Mouse (Mus musculus): Measurements from ENCODE around the gene Emilin1. TPM values are rescaled to one million over a fixed set of nuclear protein-coding genes. Genes with fewer than 3 reads are reported as not detected.

Gene Emilin1
- total and polyA plus RNA-seq, 3 experiments = 0.11 to 0.63 (median 0.34) TPM

- H3K9ac ChIP-seq (ENCODE audit: insufficient read depth, low read depth) = no peak within 1 kb of the TSS
- H3K9me3 ChIP-seq (replicated peaks; ENCODE audit: low read length) = peaks cover 2% of the 10 kb centered on the region
- no peak within 1 kb of the TSS for H3K27ac ChIP-seq (ENCODE audit: insufficient read depth, low read depth)
- no peaks in the 10 kb centered on the region for H3K4me1 ChIP-seq (ENCODE audit: control insufficient read depth in 1 of 2, insufficient read depth in 2 of 2)
- no peak within 1 kb of the TSS for H3K4me2 ChIP-seq (ENCODE audit: insufficient read depth, low read depth, poor library complexity, severe bottlenecking)
- TF ChIP-seq CTCF (conservative IDR thresholded peaks at IDR 0.05 in 1 of 2, IDR thresholded peaks at IDR 0.05 in 1 of 2; ENCODE audit: low read depth in 2 of 2, low read length in 2 of 2) = no peak
- TF ChIP-seq E2F4 (IDR thresholded peaks at IDR 0.05; ENCODE audit: insufficient replicate concordance, low read depth, low read length) = no peak
- no peak for TF ChIP-seq ELF1 (IDR thresholded peaks at IDR 0.05; ENCODE audit: low read depth, low read length)
- TF ChIP-seq USF1 (IDR thresholded peaks at IDR 0.05; ENCODE audit: low read depth, low read length) = no peak
- no peak for TF ChIP-seq MAZ (IDR thresholded peaks at IDR 0.05; ENCODE audit: low read depth, low read length)
- TF ChIP-seq JUN (IDR thresholded peaks at IDR 0.05; ENCODE audit: insufficient read depth, low read depth, low read length) = no peak
- TF ChIP-seq NRF1 (IDR thresholded peaks at IDR 0.05; ENCODE audit: low read depth, low read length) = no peak
- no peak for TF ChIP-seq USF2 (conservative IDR thresholded peaks at IDR 0.05; ENCODE audit: low read depth, low read length)
- no peak for TF ChIP-seq RCOR1 (conservative IDR thresholded peaks at IDR 0.05; ENCODE audit: low read depth, low read length)
- no peak for TF ChIP-seq CHD2 (IDR thresholded peaks at IDR 0.05; ENCODE audit: low read length)
- no peak for TF ChIP-seq JUND (conservative IDR thresholded peaks at IDR 0.05; ENCODE audit: low read depth, low read length)
- TF ChIP-seq ZC3H11A (IDR thresholded peaks at IDR 0.05; ENCODE audit: low read depth, low read length) = no peak
- TF ChIP-seq SIN3A (IDR thresholded peaks at IDR 0.05; ENCODE audit: low read length) = no peak
- in situ Hi-C loops (cut with MboI; ENCODE audit: low pct_ligation_motif_present, low pct_unique_long_range_greater_than_20kb, low sequenced_read_pairs) = no loop called here
- no peaks in the 10 kb centered on the region for H3K79me2 ChIP-seq (replicated peaks; ENCODE audit: control insufficient read depth, extremely low read depth, insufficient read depth, poor library complexity, severe bottlenecking)
- no peaks in the 10 kb centered on the region for H3K36me3 ChIP-seq (replicated peaks in 1 of 2; ENCODE audit: control insufficient read depth in 1 of 2, insufficient read depth in 1 of 2, low read length in 1 of 2)
- no peak within 1 kb of the TSS for H3K4me3 ChIP-seq (replicated peaks in 1 of 3; ENCODE audit: low read depth in 2 of 3, low read length in 2 of 3, poor library complexity in 1 of 3)
- dilution Hi-C loops (cut with MboI; ENCODE audit: extremely low pct_ligation_motif_present, extremely low pct_unique_long_range_greater_than_20kb, low sequenced_read_pairs) = no loop called here
- H3K27me3 ChIP-seq (replicated peaks) = peaks cover 48% of the 10 kb centered on the region
- no peak for DNase-seq (ENCODE audit: extremely low read depth)
Observed at GRCm38 (mm10) chr5:30968416-30968815, 55.2 kb downstream of the Emilin1 start, which contains the start of gene Tcf23. Gene Tcf23, plus strand, starts transcription at chr5:30968662.

GRCm38 (mm10) chr5:30969440-30969839 lies 56.2 kb downstream of the Emilin1 start:
- no peaks in the 10 kb centered on the region for H3K4me1 ChIP-seq (ENCODE audit: control insufficient read depth in 1 of 2, insufficient read depth in 2 of 2)
- no peaks in the 10 kb centered on the region for H3K36me3 ChIP-seq (replicated peaks in 1 of 2; ENCODE audit: control insufficient read depth in 1 of 2, insufficient read depth in 1 of 2, low read length in 1 of 2)
- dilution Hi-C loops (cut with MboI; ENCODE audit: extremely low pct_ligation_motif_present, extremely low pct_unique_long_range_greater_than_20kb, low sequenced_read_pairs) (no loop called here), in situ Hi-C loops (cut with MboI; ENCODE audit: low pct_ligation_motif_present, low pct_unique_long_range_greater_than_20kb, low sequenced_read_pairs) (no loop called here)
- no peaks in the 10 kb centered on the region for H3K9me3 ChIP-seq (replicated peaks; ENCODE audit: low read length)
- no peak overlapping the region for H3K4me2 ChIP-seq (ENCODE audit: insufficient read depth, low read depth, poor library complexity, severe bottlenecking)
- no peak overlapping the region for H3K4me3 ChIP-seq (replicated peaks in 1 of 3; ENCODE audit: low read depth in 2 of 3, low read length in 2 of 3, poor library complexity in 1 of 3)
- TF ChIP-seq TBP (conservative IDR thresholded peaks at IDR 0.05; ENCODE audit: low read depth, low read length) (no peak), TCF12 (IDR thresholded peaks at IDR 0.05; ENCODE audit: low read depth, low read length) (no peak), MYC (IDR thresholded peaks at IDR 0.05; ENCODE audit: low read depth, low read length) (no peak), KAT2A (IDR thresholded peaks at IDR 0.05; ENCODE audit: insufficient replicate concordance, low read length) (no peak), USF2 (conservative IDR thresholded peaks at IDR 0.05; ENCODE audit: low read depth, low read length) (no peak), PAX5 (IDR thresholded peaks at IDR 0.05; ENCODE audit: low read length) (no peak), CHD2 (IDR thresholded peaks at IDR 0.05; ENCODE audit: low read length) (no peak), SIN3A (IDR thresholded peaks at IDR 0.05; ENCODE audit: low read length) (no peak), UBTF (IDR thresholded peaks at IDR 0.05; ENCODE audit: low read depth, low read length) (no peak), EP300 (IDR thresholded peaks at IDR 0.05; ENCODE audit: low read length) (no peak), HCFC1 (IDR thresholded peaks at IDR 0.05; ENCODE audit: low read depth, low read length) (no peak), CTCF (conservative IDR thresholded peaks at IDR 0.05 in 1 of 2, IDR thresholded peaks at IDR 0.05 in 1 of 2; ENCODE audit: low read depth in 2 of 2, low read length in 2 of 2) (no peak), ZKSCAN1 (IDR thresholded peaks at IDR 0.05; ENCODE audit: borderline replicate concordance, low read depth, low read length) (no peak), MXI1 (IDR thresholded peaks at IDR 0.05; ENCODE audit: low read depth, low read length) (no peak), MEF2A (IDR thresholded peaks at IDR 0.05; ENCODE audit: borderline replicate concordance, low read depth, low read length) (no peak), BHLHE40 (IDR thresholded peaks at IDR 0.05; ENCODE audit: low read depth, low read length) (no peak), POLR2A (IDR thresholded peaks at IDR 0.05; ENCODE audit: low read depth, low read length) (no peak)
- H3K27ac ChIP-seq (ENCODE audit: insufficient read depth, low read depth) = no peak overlapping the region
- DNase-seq (ENCODE audit: extremely low read depth) = no peak
- H3K27me3 ChIP-seq (replicated peaks) = peaks cover 56% of the 10 kb centered on the region
- H3K79me2 ChIP-seq (replicated peaks; ENCODE audit: control insufficient read depth, extremely low read depth, insufficient read depth, poor library complexity, severe bottlenecking) = no peaks in the 10 kb centered on the region
- no peak overlapping the region for H3K9ac ChIP-seq (ENCODE audit: insufficient read depth, low read depth)

Measured in CH12.LX (cell line).